Mouse (Mus musculus) liver, postnatal 0 days (tissue): ENCODE measurements around the gene B3gnt4. TPM values are rescaled to one million over a fixed set of nuclear protein-coding genes. Genes with fewer than 3 reads are reported as not detected.

Source experiments
- ATAC-seq: fragments of 200-750 bp; cut with Nextera tagmentation; 2 replicates; pipeline ENCODE4 v1.8.0; 2017; ENCODE audit warnings: mild to moderate bottlenecking, moderate library complexity
- DNase-seq: peaks from one replicate; pipeline ENCODE4 v3.0.0-alpha.2; 2016
- H3K27ac ChIP-seq: fragments of 300-500 bp; sonication (generic); 2 replicates; pipeline ENCODE4 v1.5.1; 2014; ENCODE audit warnings: antibody characterized with exemption, moderate library complexity, mild to moderate bottlenecking, low read depth
- H3K27me3 ChIP-seq: fragments of 300-500 bp; sonication (generic); 2 replicates; pipeline ENCODE4 v1.6.1; 2014; ENCODE audit warnings: low read length, control low read depth, mixed read lengths; ENCODE audit not compliant: insufficient read depth
- H3K36me3 ChIP-seq: fragments of 300-500 bp; sonication (generic); replicated peaks from 2 replicates; pipeline ENCODE4 v1.6.1; 2014; ENCODE audit warnings: mild to moderate bottlenecking, control low read depth, low read length, moderate library complexity, mixed read lengths; ENCODE audit not compliant: insufficient read depth
- H3K4me1 ChIP-seq: fragments of 300-500 bp; sonication (generic); 2 replicates; pipeline ENCODE4 v1.6.1; 2014; ENCODE audit warnings: antibody characterized with exemption, mild to moderate bottlenecking, control low read depth; ENCODE audit not compliant: insufficient read depth
- H3K4me2 ChIP-seq: fragments of 300-500 bp; sonication (generic); 2 replicates; pipeline ENCODE4 v1.6.1; 2014; ENCODE audit warnings: low read depth, mild to moderate bottlenecking, low read length, moderate library complexity, mixed read lengths
- H3K4me3 ChIP-seq: fragments of 300-500 bp; sonication (generic); 2 replicates; pipeline ENCODE4 v1.5.1; 2014; ENCODE audit warnings: low read depth, low read length
- H3K9ac ChIP-seq: fragments of 300-500 bp; sonication (generic); replicated peaks from 2 replicates; pipeline ENCODE4 v1.6.1; 2014; ENCODE audit warnings: mild to moderate bottlenecking, moderate library complexity
- H3K9me3 ChIP-seq: fragments of 300-500 bp; sonication (generic); 2 replicates; pipeline ENCODE4 v1.6.1; 2016; ENCODE audit warnings: mild to moderate bottlenecking, control low read depth, low read length, mixed read lengths
- CTCF ChIP-seq: sonication (generic); IDR thresholded peaks from 2 replicates; pipeline ENCODE4 v1.5.1; 2016; ENCODE audit warnings: antibody characterized with exemption, low read depth
- EP300 ChIP-seq: IDR thresholded peaks from 2 replicates; pipeline ENCODE4 v1.6.1; 2016; ENCODE audit warnings: antibody characterized with exemption, low read depth, mild to moderate bottlenecking
- WGBS: fragments of 180-500 bp; shearing (Covaris S2); extraction: QIAGEN DNeasy Blood & Tissue Kit; methylation state at CpG from one replicate; pipeline ENCODE4 v1.1.7; 2014; ENCODE audit not compliant: insufficient replicate concordance; 5-methylcytosine and 5-hydroxymethylcytosine counted together
- polyA plus RNA-seq: library from polyadenylated mRNA; unstranded; fragments of >200 nt; fragmentation: Nextera tagmentation; extraction: Ambion mirVana; gene quantifications from 2 replicates; pipeline ENCODE4 v1.2.1, GENCODE M21; 2015

B3gnt4 gene
- not detected in 2 replicates for polyA plus RNA-seq

- no peak within 1 kb of the TSS for H3K27ac ChIP-seq
- ATAC-seq: no peak
- no peak for TF ChIP-seq CTCF
- no peak for TF ChIP-seq EP300
- no peaks in the 10 kb centered on the region for H3K9me3 ChIP-seq
- H3K9ac ChIP-seq: no peak within 1 kb of the TSS
- peaks cover 13% of the 10 kb centered on the region; the same call in 1 of the 2 replicates for H3K4me1 ChIP-seq
- no peak for DNase-seq
- peaks cover 2% of the 10 kb centered on the region; the same call in 1 of the 2 replicates for H3K36me3 ChIP-seq
- no peak within 1 kb of the TSS for H3K4me3 ChIP-seq
- no peak within 1 kb of the TSS for H3K4me2 ChIP-seq
- WGBS: 87% methylated on average over 5 of the region's 5 CpGs
- peaks cover 38% of the 10 kb centered on the region for H3K27me3 ChIP-seq
Measured at GRCm38 (mm10) chr5:123510160-123510559, at the start of gene B3gnt4. Gene B3gnt4 (plus strand): TSS chr5:123510460.

- Histone ChIP-seq H3K9ac (no peak overlapping the region), H3K36me3 (no peaks in the 10 kb centered on the region), H3K4me3 (no peak overlapping the region), H3K4me1 (no peaks in the 10 kb centered on the region), H3K27ac (no peak overlapping the region), H3K9me3 (no peaks in the 10 kb centered on the region), H3K4me2 (no peak overlapping the region), H3K27me3 (no peaks in the 10 kb centered on the region)
- no peak for TF ChIP-seq EP300
- TF ChIP-seq CTCF: no peak
- WGBS: 42% methylated on average over 5 of the region's 5 CpGs
- ATAC-seq: no peak
- no peak for DNase-seq
Measured at GRCm38 (mm10) chr5:123461420-123461819, 48.8 kb upstream of the B3gnt4 start.

GRCm38 (mm10) chr5:123464638-123465037 is 45.6 kb upstream of the B3gnt4 start:
- Histone ChIP-seq H3K4me3 (no peak overlapping the region), H3K36me3 (no peaks in the 10 kb centered on the region), H3K4me1 (no peaks in the 10 kb centered on the region), H3K27ac (no peak overlapping the region), H3K9me3 (no peaks in the 10 kb centered on the region), H3K27me3 (no peaks in the 10 kb centered on the region), H3K4me2 (no peak overlapping the region), H3K9ac (no peak overlapping the region)
- DNase-seq: no peak
- 85% methylated on average over 1 of the region's 1 CpGs for WGBS
- no peak for ATAC-seq
- TF ChIP-seq CTCF (no peak), EP300 (no peak)

GRCm38 (mm10) chr5:123470784-123471400 is 39.4 kb upstream of the B3gnt4 start:
- DNase-seq (no peak), ATAC-seq (no peak)
- Histone ChIP-seq H3K4me2 (peak overlapping the region; percentile 52), H3K36me3 (no peaks in the 10 kb centered on the region), H3K9ac (no peak overlapping the region), H3K9me3 (no peaks in the 10 kb centered on the region), H3K4me1 (0 out of 2 replicates have a peak, but pooled peaks cover 5% of the 10 kb centered on the region), H3K27me3 (no peaks in the 10 kb centered on the region), H3K4me3 (peak overlapping the region; percentile 20; the same call in 1 of the 2 replicates), H3K27ac (no peak overlapping the region)
- TF ChIP-seq CTCF (no peak), EP300 (no peak)
- 1% methylated on average over 10 of the region's 10 CpGs for WGBS

GRCm38 (mm10) chr5:123473817-123474216 is 36.4 kb upstream of the B3gnt4 start:
- TF ChIP-seq CTCF (no peak), EP300 (no peak)
- no peaks in the 10 kb centered on the region for H3K9me3 ChIP-seq
- no peak overlapping the region for H3K27ac ChIP-seq
- WGBS: 77% methylated on average over 5 of the region's 5 CpGs
- H3K4me3 ChIP-seq: no peak overlapping the region
- H3K9ac ChIP-seq: no peak overlapping the region
- no peaks in the 10 kb centered on the region for H3K36me3 ChIP-seq
- no peaks in the 10 kb centered on the region for H3K27me3 ChIP-seq
- no peak for DNase-seq
- no peak overlapping the region for H3K4me2 ChIP-seq
- 0 out of 2 replicates have a peak, but pooled peaks cover 5% of the 10 kb centered on the region for H3K4me1 ChIP-seq
- no peak for ATAC-seq

- H3K4me2 ChIP-seq: no peak overlapping the region
- no peaks in the 10 kb centered on the region for H3K36me3 ChIP-seq
- WGBS: 55% methylated on average over 11 of the region's 11 CpGs
- DNase-seq: no peak
- H3K4me1 ChIP-seq: no peaks in the 10 kb centered on the region
- H3K9ac ChIP-seq: no peak overlapping the region
- ATAC-seq: no peak
- H3K9me3 ChIP-seq: no peaks in the 10 kb centered on the region
- no peak for TF ChIP-seq CTCF
- TF ChIP-seq EP300: no peak
- peaks cover 5% of the 10 kb centered on the region; the same call in 1 of the 2 replicates for H3K27me3 ChIP-seq
- H3K4me3 ChIP-seq: no peak overlapping the region
- H3K27ac ChIP-seq: no peak overlapping the region
Measured at GRCm38 (mm10) chr5:123487659-123488395, 22.4 kb upstream of the B3gnt4 start.
